Mouse (Mus musculus) cerebellum, adult 2 months (tissue): Measurements from ENCODE around the gene Setd1a.

Experiments used
- CTCF ChIP-seq: fragments of 200-500 bp; IDR thresholded peaks from 2 replicates; pipeline ENCODE4 v1.5.1; 2011; ENCODE audit warnings: low read depth, mild to moderate bottlenecking, control low read depth, low read length, moderate library complexity, borderline replicate concordance; ENCODE audit not compliant: insufficient read depth
- POLR2A ChIP-seq: fragments of 200-500 bp; IDR thresholded peaks from 2 replicates; pipeline ENCODE4 v1.6.1; 2011; ENCODE audit warnings: low read length, control low read depth, borderline replicate concordance; ENCODE audit not compliant: insufficient read depth

DNA sequence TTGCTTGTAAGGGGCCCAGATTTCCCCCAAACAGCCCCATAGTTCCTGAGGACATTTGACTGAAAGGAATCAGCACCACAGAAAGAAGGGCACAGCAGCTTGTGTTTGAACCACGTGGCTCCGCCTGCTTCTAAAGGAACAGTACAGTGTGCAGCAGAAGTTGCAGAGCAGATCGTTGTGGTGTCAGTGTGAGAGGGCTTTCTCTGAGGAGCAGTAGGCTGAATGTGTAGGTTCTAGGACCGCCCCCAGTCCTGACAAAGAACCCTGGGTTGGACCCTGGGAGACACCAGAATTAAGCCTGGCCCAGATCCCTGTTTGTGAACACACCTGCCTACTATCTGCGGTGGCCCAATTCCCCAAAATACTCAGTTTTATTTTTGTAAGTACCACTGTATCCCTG lies 5.2 kb upstream of the Setd1a start:
- TF ChIP-seq POLR2A (no peak), CTCF (no peak)
